Mouse (Mus musculus): ENCODE measurements at regions not wholly inside any gene's neighbourhood (a gene's known extent, or its start where the extent isn't known, plus 50 kb on each side); places are given as distances from the start of the nearest gene placed in this dataset.

DNA sequence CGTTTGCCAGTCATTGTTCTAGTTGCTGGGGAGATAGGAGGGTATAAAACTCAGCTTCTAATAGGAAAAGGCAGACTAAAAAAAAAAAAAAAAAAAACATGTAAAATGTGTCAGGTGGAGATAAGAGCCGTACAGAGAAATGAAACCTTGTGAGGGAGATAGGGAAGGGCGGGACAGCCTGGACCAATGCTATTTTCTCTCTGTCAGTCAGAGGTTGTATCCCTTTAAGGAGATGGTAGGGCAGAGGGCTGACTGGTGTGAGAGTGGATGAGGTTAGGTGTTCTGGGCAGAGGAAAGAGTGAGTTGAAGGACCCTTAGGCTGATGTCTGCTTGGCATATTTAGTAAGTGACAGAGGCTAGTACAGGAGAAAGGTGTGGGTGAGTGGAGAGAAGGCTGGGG is 169.2 kb upstream of the Serpine2 start:
- DNase-seq, result no peak

DNA sequence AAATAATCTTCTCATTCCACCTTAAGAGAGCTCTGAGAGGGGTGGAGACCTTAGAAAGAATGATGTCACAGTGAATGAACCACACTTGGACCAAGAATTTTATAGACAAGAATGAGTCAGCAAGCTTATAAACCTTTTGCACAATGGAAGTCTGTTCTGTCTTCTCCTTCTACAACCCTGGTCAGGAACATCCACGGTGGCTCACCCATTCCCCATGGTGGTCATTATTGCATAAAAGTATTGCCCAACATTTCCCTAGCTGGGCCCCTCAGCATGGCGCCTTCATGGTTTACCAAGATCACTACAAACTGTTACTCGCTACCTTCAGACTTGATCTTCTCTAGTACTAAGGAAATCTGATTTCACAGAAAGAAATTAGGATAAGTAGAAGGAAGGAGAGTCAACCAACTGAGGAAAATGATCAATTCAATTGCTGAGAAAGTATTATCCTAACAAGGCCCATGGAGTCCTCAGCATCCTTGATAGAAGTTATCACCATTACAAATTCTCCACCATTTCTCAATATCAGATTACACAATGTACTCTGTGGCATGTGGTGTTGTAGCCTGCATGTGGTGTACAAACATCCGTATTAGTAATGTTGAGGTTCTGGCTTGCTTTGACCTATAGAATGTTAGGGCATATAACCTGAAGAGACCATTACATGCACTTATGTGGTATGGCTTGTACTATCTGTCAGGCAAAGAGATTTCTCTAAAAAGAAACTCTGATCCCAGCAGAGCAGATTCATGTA is 165.1 kb upstream of the Serpine2 start:
- no peak for DNase-seq

DNA sequence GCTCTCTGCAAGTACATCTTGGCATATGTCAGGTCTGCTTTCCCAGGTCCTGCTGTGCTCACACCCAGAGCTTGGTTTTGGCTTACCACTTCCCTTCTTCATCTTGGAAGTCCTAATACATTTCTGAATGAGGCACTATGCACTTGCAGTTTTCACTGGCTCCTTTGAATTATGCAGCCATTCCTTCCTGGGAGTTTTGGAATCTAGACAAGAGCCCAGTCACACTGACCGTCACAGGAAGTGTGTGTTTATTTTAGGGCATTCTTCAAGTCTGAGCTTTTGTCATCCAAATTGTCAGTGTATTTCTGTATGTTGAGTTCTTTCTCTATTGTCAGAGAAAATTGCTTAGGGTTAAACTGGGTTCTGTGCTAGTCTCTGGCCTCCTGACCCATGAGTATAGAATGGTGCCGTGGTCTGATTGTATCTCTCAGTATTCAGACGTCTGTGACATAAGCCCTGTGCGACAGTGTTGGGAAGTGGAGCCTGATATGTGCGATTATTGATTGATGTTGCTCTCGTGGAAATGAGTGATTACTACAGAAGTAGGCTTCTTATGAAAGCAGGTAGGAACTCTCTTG is 162.6 kb upstream of the Serpine2 start:
- no peak for DNase-seq

DNA sequence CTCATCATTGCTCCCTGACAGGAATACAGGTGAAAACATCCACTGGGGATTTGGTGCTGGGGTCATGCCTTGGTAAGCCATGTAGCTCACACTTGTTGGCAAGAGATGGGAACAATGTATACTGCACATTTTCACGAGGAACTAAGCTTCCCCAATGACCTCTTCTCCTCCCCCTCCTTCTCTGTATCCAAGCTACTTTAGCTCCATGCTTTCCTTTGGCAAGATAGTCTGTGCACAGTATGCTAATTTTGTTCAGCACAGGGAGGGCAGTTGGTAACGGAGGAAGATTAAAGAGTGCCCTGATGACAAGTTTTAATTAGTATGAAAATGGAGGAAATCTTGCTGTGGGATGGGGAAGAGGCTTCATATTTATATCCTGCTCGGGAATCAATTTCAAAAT is 160.9 kb upstream of the Serpine2 start:
- DNase-seq, result no peak

DNA sequence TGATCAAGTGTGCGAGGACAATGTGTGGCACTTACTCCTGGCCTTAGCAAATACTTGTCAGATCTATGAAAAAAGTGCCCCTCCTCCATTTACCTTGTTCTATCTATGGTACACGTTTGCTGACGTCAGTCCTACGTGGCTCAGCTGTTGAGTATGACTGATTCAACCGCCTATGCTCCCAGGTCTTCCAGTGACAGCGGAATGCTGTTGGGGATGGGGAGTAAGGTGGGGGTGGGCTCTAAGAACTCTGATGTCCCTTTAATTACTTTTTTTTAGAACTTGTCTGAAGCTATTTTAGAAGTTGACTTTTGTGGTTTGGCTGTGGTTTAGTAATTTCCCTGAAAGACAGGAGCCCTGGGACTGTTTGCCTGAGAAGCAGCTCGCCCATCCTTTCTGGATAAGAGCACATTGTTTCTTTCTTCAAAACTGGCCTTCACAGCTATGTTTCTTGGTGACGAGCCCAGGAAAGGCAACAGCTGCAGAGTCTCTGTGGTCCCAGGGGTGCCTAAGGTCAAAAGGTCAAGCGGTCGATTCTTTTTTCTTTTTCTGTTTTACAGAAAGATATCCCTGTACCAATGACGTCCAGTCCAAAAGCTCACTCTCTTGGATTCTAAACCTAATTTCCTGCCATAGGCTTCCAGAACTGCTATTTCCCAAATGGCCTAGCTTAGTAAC is 157.5 kb upstream of the Serpine2 start:
- DNase-seq, result no peak

DNA sequence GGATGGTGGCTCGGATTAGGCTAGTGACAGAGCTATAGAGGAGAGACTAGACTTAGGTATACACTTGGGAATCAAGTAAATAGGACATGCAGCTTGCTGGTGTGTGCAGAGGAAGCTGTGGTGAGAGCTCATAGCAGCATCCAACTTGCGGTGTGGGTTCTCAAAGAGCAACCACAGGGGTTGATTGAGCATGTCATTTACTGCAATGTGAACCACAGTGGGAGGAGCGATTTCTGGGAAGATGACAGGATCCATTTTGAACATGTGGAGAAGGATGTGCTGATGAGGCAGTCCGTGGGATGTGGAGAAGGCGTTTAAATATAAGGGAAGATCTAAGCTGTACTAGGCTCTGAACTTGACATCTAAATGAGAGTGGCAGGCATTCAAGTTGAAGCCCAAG is 154.5 kb upstream of the Serpine2 start:
- no peak for DNase-seq

DNA sequence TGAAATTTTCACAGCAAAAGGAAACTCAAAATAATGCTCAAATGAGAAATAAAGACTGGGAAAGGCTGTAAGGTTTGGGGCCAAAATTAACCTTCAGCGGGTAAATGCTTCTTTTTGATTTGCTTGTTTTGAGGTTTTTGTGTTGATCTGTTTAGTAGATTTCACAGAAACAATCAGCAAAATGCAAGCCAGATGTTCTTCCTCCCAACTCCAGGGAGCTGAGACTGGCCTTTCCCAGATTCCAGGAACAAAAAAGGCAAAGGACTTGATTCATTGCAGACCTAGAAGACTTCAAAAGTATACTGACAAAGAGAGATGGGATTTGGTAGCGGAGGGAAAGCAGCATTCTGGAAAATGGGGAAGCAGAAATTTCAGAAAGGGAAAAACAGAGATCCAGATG is 153.6 kb upstream of the Serpine2 start:
- no peak for DNase-seq

DNA sequence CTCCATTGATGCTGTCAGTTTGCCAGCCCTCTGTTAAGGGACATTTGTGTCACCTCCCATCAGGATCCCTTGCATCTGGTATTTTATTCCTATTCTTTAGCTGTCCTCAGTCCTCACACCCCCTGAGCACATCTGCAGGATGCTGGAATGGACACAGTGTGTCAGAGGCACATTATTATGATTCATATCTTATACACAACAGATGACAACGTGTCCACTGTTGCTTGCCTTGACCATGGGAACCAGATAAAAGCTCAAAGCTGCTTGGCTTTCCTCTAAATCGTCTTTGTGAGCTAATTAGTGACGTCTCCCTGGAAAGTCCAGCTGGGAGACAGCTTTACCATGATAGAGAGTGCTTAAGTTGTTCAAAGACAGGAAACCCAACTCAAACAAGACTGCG is 149.7 kb upstream of the Serpine2 start:
- DNase-seq, result no peak

DNA sequence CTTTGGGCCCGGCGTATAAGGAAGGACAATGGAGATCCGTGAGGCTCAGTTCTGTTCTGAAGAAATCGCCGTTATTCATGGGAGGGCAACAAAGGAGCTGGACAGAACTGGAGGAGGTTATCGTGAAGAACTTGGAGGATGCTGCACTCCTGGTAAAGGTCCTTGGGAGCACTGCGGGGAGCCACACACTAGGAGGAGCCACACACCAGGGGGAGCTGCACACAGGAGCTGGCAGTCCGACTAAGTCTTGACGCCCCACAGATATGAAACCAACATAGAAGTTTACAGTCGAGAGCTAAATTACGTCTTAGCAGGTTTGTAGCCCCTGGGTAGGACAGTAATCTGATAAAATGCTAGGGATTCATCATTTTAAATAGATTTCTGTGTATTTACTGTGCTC is 138.1 kb upstream of the Serpine2 start:
- DNase-seq, result no peak

DNA sequence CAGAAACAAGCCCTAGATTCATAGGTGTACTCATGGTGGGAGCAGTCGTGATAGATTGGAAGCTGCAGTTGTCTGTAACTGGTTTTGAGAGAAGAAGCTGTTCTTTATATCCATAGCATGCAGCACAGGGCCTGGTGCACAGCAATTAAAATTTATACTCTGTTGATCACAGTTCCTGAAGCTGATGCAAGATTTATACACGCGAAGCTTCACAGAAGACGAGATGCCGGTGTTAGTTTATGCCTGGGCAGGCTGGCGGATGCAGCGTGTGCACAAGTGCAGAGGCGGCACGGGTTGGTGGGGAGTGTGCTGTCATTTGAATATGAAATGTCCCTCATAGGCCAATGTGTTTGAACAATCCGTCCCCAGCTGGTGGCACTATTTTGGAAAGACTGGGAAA is 136.9 kb upstream of the Serpine2 start:
- no peak for DNase-seq

DNA sequence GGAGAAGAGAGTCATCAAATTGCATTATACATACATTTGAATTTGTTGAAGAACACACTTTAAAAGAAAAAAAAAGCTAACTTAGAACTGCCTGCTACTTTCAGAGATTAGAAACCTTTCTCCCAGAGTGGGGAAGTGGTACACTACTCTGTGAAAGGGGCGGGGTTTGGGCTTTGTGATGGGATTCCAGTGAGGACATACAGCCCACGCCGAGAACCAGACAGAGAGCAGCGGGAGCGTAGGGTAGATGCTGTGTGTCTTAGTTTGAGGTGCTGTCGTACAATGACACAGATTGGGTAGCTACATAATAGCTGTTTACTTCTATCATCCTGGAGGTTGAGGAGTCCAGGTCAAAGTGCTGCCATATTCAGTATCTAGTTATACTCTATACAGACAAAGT is 136.5 kb upstream of the Serpine2 start:
- no peak for DNase-seq

DNA sequence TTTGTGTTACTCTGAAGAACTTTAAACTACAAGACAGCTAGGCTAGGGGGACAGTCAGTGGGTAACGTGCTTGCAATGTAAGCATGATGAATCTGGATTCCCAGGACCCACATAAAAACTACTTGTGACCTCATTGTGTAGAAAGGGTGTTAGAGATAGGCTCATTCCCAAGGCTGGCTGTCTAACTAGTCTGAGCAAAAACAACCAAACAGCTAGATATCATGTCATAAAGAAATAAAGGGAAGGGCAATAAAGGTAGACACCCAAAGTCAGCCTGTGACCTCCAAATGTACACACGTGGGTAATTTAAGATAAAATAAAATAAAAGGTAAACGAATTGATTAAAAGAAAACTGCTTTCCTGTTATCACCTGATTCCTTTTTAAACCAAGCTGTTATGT is 123.7 kb upstream of the Serpine2 start:
- DNase-seq, result no peak

DNA sequence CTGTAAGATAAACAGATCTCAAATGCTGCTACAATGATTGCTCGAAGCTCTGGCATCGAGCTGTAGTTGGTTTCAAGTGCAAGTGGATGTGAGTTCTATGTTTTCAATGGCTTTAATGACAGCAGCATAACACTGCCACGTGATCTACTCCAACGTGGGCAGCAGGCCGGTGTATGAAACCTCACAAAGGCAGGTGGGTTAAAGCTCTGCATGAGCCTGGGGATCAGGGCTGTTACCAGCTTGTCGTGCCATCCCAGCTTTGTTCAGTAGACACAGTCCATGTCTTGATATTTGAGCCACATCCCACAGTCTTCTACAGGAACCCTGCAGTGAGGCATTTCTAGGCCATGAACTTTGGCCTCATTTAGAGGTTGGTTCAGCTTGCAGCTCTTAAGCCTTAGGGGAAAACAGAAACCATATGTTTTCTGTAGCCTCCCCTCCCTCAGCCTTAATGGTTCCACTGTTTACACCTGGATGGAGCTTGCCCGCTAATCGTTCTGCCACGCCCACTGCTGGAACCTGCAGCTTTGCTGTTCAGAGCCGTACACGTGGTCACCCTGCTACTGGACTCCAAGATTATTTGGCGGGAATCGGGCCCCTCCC is 121.8 kb upstream of the Serpine2 start:
- DNase-seq, result no peak

DNA sequence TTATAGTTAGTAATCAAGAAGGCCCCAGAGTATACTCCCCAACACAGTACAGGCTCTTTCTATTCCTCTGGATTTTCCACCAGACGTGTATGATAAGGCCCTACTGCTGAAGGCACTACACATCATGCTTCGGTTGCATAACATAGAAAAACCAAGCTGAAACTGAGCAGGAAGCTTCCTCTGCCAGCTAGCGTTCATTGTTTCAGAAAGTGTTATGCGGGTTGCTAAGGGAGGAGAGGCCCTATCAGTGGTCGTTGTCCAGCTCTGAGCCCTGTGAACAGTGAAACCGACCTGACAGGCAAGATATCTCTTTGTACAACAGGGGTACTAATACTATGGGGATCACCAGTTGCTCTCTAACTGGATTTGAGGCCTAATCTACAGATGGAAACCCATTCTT is 118.9 kb upstream of the Serpine2 start:
- no peak for DNase-seq

DNA sequence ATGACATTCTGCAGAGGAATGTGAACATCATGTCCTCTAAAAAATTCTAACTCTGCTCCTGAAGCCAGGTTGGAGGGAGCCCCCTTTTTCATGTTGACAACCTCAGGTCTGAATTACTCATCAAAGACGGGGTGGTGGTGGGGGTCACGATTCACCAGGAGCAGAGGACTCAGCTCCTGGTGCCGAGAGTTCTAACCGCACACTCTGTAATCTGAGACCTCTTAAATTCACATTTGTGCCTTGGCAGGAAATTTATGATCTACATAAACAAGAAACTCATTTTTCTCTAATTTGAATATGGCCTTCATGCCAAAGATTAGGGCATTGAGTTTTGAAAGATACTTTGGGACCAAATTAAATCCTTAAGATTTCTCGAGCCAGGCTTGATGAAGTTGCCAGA is 117.2 kb upstream of the Serpine2 start:
- DNase-seq, result no peak

DNA sequence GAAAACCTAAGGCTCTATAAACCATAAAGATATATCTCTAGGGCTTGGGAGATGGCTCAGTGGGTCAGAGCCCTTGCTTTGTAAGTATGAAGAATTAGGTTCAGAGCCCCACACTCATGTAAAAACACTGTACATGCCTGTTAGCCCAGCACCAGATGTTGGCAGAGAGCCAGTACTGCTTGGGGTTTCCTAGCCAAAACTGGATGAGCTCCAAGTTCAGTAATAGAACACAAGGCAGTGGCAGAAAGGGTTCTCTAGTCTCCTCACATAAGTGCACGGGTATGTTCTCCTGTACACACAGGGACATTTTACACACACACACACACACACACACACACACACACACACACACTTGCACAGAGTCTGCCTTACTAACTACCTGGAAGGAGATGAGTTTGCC is 95.1 kb upstream of the Serpine2 start:
- DNase-seq, result no peak

DNA sequence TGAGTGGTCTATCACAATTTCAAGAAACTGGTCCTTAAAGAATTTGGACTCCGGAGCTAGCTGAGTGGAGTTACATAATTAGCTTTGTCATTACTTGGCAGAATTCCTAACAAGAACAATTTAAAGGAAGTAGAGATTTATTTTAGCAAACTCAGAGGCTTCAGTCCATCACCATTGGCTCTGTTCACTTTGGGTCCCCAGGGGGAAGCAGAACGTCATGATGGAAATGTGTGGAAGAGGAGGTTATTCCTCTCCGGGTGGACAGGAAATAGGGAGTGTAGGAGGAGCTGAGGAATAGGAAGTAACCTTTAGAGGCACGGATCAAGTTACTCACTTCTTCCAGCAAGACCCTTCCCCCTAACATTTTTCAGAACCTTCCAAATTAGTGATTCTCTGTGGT is 83.3 kb upstream of the Serpine2 start:
- DNase-seq, result no peak

DNA sequence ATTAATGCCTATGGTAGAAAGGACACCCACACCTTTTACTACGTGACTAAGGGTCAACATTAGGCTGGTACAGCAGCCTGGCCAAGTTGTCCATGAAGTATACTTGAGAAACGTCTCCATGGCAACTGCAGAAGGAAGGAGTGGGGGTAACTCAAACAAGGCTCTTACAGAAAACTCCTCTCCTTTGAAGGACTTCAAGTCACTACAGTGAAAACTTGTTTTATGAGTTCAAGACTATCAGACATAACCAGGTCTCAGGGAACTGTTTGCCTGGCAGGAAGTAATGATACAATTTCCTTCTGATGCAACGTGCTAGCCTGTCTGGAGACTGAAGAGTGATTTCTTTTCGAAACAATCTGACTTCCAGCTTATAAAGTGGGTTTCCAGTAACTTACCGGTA is 71.5 kb upstream of the Serpine2 start:
- DNase-seq, result no peak

DNA sequence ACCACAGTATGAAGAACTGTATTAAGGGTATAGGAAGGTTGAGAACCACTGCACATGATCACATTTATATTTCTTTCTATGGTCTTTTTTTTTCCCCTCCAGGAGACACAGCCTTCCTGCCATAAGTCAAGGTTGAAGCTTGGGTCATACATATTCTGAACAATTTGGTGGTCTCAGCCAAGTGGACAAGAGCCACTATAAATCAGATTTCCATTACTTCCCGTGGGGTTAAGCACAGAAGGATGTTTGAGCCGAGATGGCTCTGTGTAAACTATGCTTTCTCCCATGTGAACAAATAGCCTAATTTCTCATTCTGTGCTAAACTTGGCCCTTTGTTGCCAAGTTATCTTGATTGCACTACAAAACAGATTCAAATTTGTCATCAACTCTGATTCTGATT is 66.8 kb upstream of the Serpine2 start:
- no peak for DNase-seq

DNA sequence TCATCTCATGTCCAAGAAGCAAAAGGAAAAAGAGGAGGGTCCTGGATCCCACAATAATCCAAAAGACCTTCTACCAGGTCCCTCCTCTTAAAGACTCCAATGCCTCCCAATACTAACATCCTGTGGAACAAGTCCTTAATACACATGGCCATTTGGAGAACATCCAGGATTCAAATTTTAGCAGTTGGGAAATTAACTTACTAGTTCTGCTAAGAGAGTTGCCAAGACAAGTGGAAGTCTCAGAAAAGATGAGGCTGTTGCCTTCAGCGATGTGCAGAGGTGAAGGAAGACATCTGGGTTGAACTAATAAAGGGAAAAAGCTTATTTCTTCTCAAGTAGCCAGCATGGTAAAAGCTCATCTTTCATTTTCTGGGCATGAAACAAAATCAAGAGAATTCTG is 64.8 kb upstream of the Serpine2 start:
- DNase-seq, result no peak

DNA sequence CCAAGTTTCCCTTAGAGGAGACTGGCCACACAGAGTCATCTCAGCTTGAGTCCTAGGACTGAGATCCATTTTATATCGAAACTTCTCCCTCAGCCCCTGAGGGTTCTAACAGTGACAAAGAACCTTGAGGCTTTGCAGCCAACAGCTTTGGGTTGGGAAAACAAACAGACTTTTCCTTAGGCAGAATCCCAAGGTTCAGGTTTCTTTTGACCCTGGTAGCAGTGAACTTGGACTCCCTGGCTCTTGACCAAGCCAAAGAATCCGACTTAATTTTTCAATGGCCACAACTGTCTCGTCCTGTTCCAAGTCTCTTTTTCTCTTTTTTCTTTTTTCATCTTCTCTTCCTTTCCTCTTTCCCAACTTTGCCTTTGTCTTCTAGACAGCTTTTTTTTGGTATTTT is 60.9 kb upstream of the Serpine2 start:
- DNase-seq, result no peak

DNA sequence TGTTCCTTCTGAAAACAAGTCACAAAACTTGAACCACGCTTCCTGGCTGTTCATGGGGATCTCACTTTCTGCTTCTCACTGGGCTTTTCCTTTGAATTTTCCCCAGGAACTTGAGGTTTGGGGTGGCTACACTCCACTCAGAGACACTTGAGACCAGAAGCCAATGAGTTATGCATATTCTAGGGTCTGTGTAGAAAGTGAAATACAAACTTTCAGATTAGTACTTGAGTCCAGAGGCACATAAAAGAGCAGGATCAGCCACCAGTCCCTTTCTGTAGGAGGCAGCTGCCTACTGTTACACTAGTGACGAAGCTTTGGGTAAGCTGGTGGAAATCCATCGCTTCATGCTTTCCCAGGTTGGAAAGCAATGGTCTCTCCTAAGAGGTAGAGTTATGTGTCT is 60.4 kb upstream of the Serpine2 start:
- no peak for DNase-seq

DNA sequence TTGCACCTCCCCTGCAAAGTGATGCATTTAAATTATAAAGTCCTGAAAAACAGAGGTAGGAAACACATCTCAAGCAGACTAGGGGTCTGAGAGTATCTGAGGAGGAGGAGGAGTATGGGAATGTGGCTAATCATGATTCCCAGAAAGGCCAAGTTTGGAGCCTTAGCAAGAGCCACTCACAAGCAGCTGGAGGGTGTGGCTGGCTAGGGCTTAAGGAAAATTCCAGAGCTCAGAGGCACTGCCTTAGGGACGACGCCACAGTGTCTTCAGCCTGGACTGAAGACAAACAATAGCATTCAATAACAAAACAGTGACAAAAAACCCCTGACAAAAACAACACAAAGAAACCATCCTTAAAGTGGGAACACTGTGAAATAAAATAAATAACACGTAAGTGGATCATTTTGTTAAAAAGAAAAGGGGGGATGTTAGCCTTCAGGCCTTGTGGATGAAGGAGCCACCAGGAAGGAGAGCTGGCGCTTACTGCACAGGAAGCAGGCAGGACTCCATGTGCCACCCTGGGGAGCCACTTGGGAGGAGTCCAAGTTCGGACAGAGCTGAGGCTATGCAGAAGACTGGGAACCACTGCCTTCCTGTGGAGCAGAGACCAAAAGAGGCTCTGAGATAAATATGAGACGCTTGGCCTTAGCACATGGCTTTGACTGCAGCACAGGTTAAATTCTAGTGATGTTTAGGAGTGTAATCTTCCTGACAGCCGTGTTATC is 56.6 kb upstream of the Serpine2 start:
- DNase-seq, result no peak

All from right cerebral cortex, adult 18-20 months (tissue).